Mouse (Mus musculus) C2C12 (cell line): Measurements from ENCODE around the gene Pkhd1. TPM values are rescaled to one million over a fixed set of nuclear protein-coding genes. Genes with fewer than 3 reads are reported as not detected.

Experiments used
- H3K27me3 ChIP-seq: one replicate; pipeline ENCODE4 v1.6.1; 2011; ENCODE audit not compliant: control insufficient read depth, insufficient read depth, insufficient read length
- H3K36me3 ChIP-seq: one replicate; pipeline ENCODE4 v1.6.1; 2011; ENCODE audit not compliant: control insufficient read depth, insufficient read depth
- H3K4me3 ChIP-seq: one replicate; pipeline ENCODE4 v1.5.1; 2011; ENCODE audit warnings: mild to moderate bottlenecking, control low read depth; ENCODE audit not compliant: poor library complexity, insufficient read depth, severe bottlenecking
- H3K79me2 ChIP-seq: one replicate; pipeline ENCODE4 v1.6.1; 2011; ENCODE audit not compliant: control insufficient read depth, insufficient read depth
- H3K79me3 ChIP-seq: one replicate; pipeline ENCODE4 v1.6.1; 2011; ENCODE audit warnings: low read depth, control low read depth
- H3ac ChIP-seq: one replicate; pipeline ENCODE3; 2011; ENCODE audit warnings: low read depth; ENCODE audit not compliant: control insufficient read depth, insufficient read length
- CEBPB ChIP-seq: IDR thresholded peaks from one replicate; pipeline ENCODE4 v1.6.1; 2011; ENCODE audit warnings: low read depth, mild to moderate bottlenecking, control low read depth, moderate library complexity
- CTCF ChIP-seq: IDR thresholded peaks from one replicate; pipeline ENCODE4 v1.5.1; 2011; ENCODE audit not compliant: control insufficient read depth, insufficient read depth, insufficient read length
- FOSL1 ChIP-seq: IDR thresholded peaks from one replicate; pipeline ENCODE4 v1.8.0; 2011; ENCODE audit warnings: mild to moderate bottlenecking, low read length; ENCODE audit not compliant: poor library complexity, insufficient read depth, severe bottlenecking
- MAX ChIP-seq: IDR thresholded peaks from one replicate; pipeline ENCODE4 v1.6.1; 2011; ENCODE audit warnings: mild to moderate bottlenecking, control low read depth
- MYOD1 ChIP-seq: IDR thresholded peaks from one replicate; pipeline ENCODE4 v1.6.1; 2011; ENCODE audit warnings: low read depth; ENCODE audit not compliant: control insufficient read depth, insufficient read length
- MYOG ChIP-seq: IDR thresholded peaks from one replicate; pipeline ENCODE4 v1.6.1; 2011; ENCODE audit not compliant: control insufficient read depth, insufficient read length; ENCODE audit errors: extremely low read depth
- USF1 ChIP-seq: IDR thresholded peaks from one replicate; pipeline ENCODE4 v1.6.1; 2011; ENCODE audit warnings: low read depth, mild to moderate bottlenecking, control low read depth, moderate library complexity
- polyA plus RNA-seq: library from polyadenylated mRNA; unstranded; fragments of >200 nt; fragmentation: generic; extraction: Trizol; gene quantifications from one replicate; pipeline ENCODE4 v1.2.1, GENCODE M21; 2012; ENCODE audit warnings: missing spikeins

The Pkhd1 gene
- polyA plus RNA-seq, 1 experiment, result not detected

- Histone ChIP-seq H3K79me3 (no peaks in the 10 kb centered on the region), H3K4me3 (no peak overlapping the region), H3K36me3 (no peaks in the 10 kb centered on the region), H3ac (no peak overlapping the region), H3K27me3 (no peaks in the 10 kb centered on the region), H3K79me2 (no peaks in the 10 kb centered on the region)
- TF ChIP-seq CEBPB (peak; percentile 92), MYOD1 (no peak), CTCF (no peak)
These were observed 548.1 kb downstream of the Pkhd1 start for GRCm38 (mm10) chr1:20069733-20070132.

GRCm38 (mm10) chr1:20058245-20058644 is 559.6 kb downstream of the Pkhd1 start:
- no peaks in the 10 kb centered on the region for H3K36me3 ChIP-seq
- no peak for TF ChIP-seq USF1
- no peak for TF ChIP-seq FOSL1
- TF ChIP-seq MYOG, result no peak
- no peak for TF ChIP-seq MAX
- no peak for TF ChIP-seq CTCF
- TF ChIP-seq MYOD1, result no peak
- TF ChIP-seq CEBPB, result no peak
- H3K79me3 ChIP-seq, result no peaks in the 10 kb centered on the region
- no peaks in the 10 kb centered on the region for H3K27me3 ChIP-seq
- H3K4me3 ChIP-seq, result no peak overlapping the region
- H3K79me2 ChIP-seq, result no peaks in the 10 kb centered on the region
- H3ac ChIP-seq, result no peak overlapping the region

- no peaks in the 10 kb centered on the region for H3K79me2 ChIP-seq
- H3K4me3 ChIP-seq, result no peak overlapping the region
- H3K27me3 ChIP-seq, result no peaks in the 10 kb centered on the region
- TF ChIP-seq USF1 (no peak), MYOD1 (no peak), MAX (no peak), CTCF (no peak), MYOG (no peak), CEBPB (no peak), FOSL1 (no peak)
- H3K79me3 ChIP-seq, result no peaks in the 10 kb centered on the region
- H3K36me3 ChIP-seq, result no peaks in the 10 kb centered on the region
- H3ac ChIP-seq, result no peak overlapping the region
These were observed 578.5 kb downstream of the Pkhd1 start for GRCm38 (mm10) chr1:20039389-20039788.

- H3K27me3 ChIP-seq, result no peaks in the 10 kb centered on the region
- H3K4me3 ChIP-seq, result no peak overlapping the region
- H3K79me2 ChIP-seq, result no peaks in the 10 kb centered on the region
- no peak overlapping the region for H3ac ChIP-seq
- H3K79me3 ChIP-seq, result no peaks in the 10 kb centered on the region
- TF ChIP-seq CTCF (no peak), USF1 (no peak), MYOG (no peak), FOSL1 (no peak), CEBPB (no peak), MYOD1 (no peak), MAX (no peak)
- no peaks in the 10 kb centered on the region for H3K36me3 ChIP-seq
These were observed 582.6 kb downstream of the Pkhd1 start for GRCm38 (mm10) chr1:20035277-20035676.

GRCm38 (mm10) chr1:20018198-20018925 is 599.5 kb downstream of the Pkhd1 start:
- TF ChIP-seq MAX (no peak), CEBPB (no peak), FOSL1 (no peak), MYOD1 (no peak), MYOG (no peak), CTCF (no peak)
- H3K4me3 ChIP-seq, result no peak overlapping the region

GRCm38 (mm10) chr1:20017619-20018018 is 600.2 kb downstream of the Pkhd1 start:
- Histone ChIP-seq H3K27me3 (no peaks in the 10 kb centered on the region), H3K79me3 (no peaks in the 10 kb centered on the region), H3K36me3 (no peaks in the 10 kb centered on the region), H3K4me3 (no peak overlapping the region), H3ac (no peak overlapping the region), H3K79me2 (no peaks in the 10 kb centered on the region)
- TF ChIP-seq USF1, result no peak

More at GRCm38 (mm10) chr1:20018198-20018925, 599.5 kb downstream of the Pkhd1 start:
- H3K79me2 ChIP-seq, result no peaks in the 10 kb centered on the region
- H3ac ChIP-seq, result no peak overlapping the region
- H3K27me3 ChIP-seq, result no peaks in the 10 kb centered on the region
- no peaks in the 10 kb centered on the region for H3K36me3 ChIP-seq
- no peaks in the 10 kb centered on the region for H3K79me3 ChIP-seq

Other genes starting within 250 kb of the Pkhd1 start
- gene Il17a, start 112.8 kb upstream of the Pkhd1 start, polyA plus RNA-seq, result not detected
- gene Il17f, start 172.6 kb upstream of the Pkhd1 start, polyA plus RNA-seq, result not detected
- 126 TPM for gene Mcm3, start 202.2 kb upstream of the Pkhd1 start, polyA plus RNA-seq